Mouse (Mus musculus) lung, postnatal 10 days (tissue): ENCODE data around the gene 9930111J21Rik2.
"Not testable (repeated sequence)": the region's sequence is repeated elsewhere in the genome, so short reads cannot be mapped to it uniquely, and the experiment has no call there.

Source experiments
- DNase-seq: peaks from one replicate; pipeline ENCODE4 v3.0.0; 2021

Gene 9930111J21Rik2

DNA sequence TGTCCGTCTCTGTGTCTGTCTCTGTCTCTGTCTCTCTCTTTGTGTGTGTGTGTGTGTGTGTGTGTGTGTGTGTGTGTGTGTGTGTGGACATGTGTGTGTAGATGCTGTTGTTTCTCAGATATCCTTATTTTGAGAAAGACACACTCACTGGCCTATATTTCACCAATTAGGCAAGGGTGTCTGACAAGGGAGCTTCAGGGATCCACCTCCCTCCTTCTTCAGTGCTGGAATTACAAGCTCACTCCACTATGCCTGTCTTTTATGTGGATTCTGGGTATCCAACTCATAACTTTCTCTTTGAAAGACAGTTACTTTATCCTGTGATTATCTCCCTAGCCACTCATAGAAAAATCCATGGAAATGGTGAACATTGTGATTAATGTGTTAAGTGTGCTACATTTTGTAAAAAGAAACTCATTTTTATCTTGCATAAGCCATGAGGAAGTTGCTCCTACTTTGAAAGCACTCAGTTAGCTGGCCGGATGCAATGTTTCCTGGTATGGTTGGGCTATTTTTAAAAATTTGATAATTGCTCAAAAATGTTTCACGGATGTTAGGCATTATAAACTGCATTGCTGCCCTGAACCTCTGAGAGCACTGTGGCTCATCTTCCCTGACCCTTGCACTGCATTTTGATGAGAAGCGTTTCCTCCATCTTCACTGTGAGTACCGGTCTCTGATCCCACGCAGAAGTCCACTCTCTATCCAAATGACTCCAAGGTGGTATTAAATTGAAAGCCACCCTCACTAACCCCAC lies 25.1 kb upstream of the 9930111J21Rik2 start, which contains the start of gene Ifi47:
Gene Ifi47, plus strand, starts transcription at position 587 of the 757 bp plus-strand sequence.
- DNase-seq = peak; percentile 43

DNA sequence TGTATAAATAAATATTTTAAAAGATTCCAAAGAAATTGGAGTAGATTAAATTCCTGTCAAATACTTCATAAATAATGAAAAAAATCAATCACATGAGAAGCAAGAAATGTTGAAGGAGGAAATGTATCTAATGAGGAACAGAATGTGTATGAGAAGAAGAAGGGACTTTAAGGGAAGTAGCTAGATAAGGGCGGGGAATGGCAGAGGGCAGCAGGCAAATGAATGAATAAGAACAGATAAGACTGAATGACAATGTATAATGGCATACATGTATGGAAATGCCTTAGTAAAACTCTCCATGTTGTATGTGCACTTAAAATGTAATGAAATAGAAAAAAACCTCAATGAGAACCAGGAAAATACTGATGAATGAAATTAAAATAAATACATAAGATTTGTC lies 17.3 kb upstream of the 9930111J21Rik2 start:
- DNase-seq = no peak

DNA sequence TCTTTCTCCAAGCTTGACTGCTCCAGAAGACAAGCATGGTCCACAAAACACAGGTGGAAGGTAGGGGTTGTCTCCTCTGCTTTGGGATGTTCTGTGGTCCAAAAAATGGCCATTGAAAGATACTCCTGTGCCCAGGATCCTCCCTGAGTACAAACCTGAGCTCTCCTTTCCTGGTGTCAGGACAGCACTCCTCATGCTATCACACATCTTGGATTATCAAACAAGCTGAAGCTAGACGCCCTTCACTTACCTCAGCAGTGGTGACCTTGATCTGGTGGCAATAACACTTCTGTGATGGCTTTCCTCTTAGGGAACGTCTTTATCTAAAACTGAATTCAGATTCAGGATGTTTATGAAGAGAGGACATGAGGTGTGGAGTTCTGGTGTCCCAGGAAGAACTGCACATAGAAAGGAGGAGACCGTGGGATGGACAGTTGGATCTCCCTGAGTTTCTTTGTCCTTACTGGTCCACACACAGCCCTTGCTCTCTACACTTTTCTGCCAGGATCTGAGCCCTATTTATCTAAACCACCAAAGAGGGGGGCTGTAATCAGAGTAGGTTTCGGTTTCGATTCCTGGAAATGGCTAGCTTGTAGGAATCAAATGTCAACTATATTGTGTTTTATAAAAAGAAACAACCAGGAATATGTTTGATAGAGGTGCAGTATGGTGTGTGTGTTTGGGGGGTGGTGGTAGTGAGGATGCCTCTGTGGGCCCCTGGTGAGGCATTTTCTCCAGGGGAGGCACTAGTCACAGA lies 12.8 kb upstream of the 9930111J21Rik2 start, which contains the start of gene Tgtp2:
Gene Tgtp2, minus strand, starts transcription at position 494 of the 757 bp plus-strand sequence.
- not testable (repeated sequence) for DNase-seq

DNA sequence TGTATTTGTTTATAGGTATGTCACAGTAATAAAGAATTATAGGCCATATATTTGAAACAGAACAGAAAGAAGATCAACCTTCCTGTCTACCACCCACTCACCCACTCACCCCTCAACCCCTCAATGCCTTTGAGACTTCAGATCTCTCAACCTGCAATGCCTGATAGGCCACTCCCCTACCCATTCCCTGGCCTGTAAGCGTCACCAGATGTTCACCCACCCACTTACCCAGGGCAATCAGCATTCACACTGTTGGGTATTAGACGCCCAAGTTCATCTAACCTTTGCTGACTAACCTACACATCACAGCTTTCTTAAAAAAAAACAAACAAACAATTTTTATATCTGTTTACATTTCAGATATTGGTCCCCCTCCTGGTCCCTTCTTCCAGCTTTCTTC lies 10.8 kb upstream of the 9930111J21Rik2 start:
- DNase-seq = not testable (repeated sequence)

DNA sequence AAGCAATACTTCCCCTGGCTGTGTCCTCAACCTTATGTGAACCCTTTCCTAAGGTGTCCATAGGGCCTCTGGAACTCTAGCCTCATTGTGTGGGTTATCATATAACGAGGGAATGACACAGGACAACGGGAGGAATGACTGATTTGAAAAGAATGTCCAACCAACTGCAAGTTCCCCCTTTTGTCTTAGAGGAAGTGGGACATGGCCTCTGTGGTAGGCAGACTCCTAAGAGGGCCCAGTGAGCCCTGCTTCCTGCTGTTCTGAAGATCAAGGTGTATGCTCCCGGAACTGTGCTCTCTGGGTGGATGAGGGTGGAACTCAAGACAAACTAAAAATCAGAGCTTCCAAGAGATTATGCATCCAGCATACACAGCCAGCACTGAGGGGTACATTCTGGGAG lies 9.0 kb upstream of the 9930111J21Rik2 start:
- DNase-seq = not testable (repeated sequence)

DNA sequence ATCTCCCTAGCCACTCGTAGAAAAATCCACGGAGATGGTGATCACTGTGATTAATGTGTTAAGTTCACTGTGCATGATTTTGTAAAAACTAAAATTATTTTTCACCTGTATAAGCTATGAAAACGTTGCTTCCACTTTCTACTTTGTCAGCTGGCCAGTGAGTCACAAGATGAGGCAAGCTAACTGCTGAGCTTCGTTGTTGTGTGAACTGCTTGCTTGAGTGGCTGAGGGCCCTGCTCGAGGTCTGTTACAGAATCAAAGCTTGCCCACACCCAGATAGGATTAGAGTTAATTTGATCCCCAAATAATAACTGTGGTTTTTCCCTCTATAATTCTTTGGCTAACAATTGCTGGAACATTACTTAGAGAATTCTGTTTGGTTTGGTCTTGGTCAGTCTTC lies 852 bp upstream of the 9930111J21Rik2 start:
- DNase-seq = not testable (repeated sequence)

DNA sequence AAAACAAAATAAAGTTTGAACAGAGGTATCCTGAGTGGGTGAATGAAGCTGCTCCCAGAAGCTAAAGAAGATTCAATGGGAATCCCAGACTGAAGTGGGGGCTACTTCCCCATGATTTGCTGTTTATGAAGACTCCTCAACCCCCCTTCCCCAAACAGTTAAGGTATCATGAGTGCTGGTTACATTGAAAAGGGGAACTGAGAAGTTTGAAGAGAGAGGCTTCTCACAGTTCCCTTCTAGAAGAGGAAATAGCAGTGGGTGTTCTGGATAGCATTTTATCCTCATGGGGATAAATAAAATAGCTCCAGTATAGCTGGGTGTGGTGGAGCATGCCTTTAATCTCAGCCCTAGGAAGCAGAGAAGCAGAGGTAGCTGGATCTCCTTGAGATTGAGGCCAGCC lies 978 bp downstream of the 9930111J21Rik2 start:
- DNase-seq = not testable (repeated sequence)

DNA sequence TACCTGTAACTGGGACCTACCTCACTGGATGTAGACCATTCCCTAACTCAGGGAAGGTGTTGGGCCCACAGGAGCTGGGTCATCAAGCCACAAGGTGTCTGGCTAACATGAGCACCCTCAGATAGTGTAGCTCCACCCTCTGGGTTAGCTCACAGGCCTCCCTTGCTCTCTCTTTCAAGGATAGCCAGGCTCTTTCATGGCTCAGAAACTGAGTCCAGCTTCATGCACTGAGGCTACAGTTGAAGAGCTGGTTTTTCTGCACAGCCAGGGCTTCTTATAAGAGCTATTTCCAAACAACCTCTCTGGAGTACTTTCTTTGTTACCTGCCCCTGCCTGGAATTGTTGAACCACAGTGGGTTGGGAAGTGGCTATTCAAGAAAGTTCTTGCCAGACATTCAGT lies 39.0 kb downstream of the 9930111J21Rik2 start:
- DNase-seq = not testable (repeated sequence)

DNA sequence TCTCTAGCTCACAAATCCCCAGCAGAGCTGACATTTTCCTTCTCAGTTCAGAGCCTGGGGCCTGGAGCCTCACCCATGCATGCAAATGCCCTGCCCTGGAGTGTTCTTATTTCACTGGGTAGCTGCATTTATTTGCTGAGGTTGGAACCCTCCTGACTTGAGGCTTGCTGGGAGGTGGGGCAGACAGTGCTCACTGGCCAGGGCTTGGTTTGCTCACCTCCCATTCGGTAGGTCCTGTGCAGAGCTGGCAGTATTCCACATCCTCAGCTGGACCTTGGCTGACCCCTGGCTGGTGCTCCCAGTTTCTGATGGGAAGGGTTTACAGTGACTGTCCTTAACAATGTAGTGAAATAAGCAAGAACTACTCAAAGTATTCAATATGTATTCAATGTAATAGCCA lies 44.3 kb downstream of the 9930111J21Rik2 start:
- not testable (repeated sequence) for DNase-seq

DNA sequence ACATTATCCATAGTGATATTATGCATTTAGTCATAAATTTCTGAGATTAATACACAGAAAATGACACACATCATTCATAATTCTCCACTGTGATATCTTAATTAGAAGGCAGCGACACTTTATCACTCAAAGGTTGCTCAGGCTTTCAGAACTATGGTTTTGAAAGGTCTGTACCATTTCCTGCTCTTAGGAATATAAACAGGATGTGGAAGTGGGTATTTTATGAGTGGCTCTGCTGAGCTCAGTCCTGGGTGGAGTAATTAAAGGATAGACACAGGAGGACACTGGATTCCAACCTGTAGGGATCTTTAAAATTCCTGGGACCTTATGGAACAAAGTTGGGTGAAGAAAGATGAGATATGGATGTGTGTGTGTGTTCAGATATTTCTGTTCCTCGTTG lies 44.7 kb downstream of the 9930111J21Rik2 start:
- not testable (repeated sequence) for DNase-seq

DNA sequence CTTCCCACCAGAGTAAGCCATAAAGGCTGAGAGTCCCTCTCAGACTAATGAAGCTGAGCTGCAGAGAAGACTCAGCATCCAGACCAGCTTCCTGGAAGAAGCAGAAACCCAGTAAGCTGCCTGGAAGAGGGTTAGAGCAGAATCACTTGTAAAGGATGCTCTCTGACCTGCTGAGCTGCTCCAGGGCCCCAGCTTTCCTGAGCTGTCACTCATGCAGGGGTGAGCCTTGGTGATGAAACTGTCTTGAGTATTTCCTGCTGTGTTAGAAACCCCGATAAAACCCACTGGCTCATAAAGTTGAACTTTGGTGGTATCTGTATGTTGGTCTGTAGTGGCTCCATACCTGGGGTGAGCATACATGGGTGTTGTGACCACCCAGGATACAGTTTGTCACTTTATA lies 50.6 kb downstream of the 9930111J21Rik2 start:
- not testable (repeated sequence) for DNase-seq

DNA sequence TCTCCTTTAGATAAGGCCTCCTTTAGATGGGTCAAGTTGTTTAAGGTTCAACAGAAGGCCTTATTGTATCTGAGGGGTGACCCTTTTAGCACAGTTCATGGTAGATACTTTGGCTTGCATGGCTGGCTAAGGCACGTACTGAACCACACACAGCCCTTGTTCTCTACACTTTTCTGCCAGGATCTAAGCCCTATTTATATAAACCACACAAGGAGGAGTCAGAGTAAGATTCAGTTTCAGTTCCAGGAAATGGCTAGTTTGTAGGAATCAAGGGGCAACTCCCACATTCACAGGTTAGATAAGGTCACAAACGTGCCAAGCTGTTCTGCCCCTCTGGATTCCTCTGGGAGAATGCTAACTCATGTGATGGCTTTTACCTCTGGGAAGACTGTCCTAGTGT lies 57.0 kb downstream of the 9930111J21Rik2 start, which contains the start of gene Tgtp1:
Gene Tgtp1, minus strand, starts transcription at position 155 of the 400 bp plus-strand sequence.
- DNase-seq = not testable (repeated sequence)

DNA sequence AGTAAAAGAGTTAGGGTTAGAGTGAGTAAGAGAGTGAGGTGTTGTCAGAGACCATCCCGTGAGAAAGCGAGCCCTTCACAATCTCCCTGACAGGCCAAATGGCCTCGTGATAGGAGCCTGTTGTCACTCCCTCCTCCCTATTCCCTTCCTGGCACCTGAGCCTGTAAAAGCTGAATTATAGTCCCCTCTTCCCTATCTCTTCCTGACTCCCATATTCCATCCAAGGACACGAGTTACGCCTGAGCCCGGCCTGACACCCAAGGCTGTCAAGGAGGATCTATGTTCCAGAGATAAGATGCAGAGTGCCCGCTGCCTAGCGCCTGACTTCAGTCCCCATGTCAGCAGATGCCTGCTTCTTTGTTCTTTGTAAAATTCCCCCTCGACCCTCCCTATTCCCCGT lies 57.7 kb downstream of the 9930111J21Rik2 start:
- not testable (repeated sequence) for DNase-seq

DNA sequence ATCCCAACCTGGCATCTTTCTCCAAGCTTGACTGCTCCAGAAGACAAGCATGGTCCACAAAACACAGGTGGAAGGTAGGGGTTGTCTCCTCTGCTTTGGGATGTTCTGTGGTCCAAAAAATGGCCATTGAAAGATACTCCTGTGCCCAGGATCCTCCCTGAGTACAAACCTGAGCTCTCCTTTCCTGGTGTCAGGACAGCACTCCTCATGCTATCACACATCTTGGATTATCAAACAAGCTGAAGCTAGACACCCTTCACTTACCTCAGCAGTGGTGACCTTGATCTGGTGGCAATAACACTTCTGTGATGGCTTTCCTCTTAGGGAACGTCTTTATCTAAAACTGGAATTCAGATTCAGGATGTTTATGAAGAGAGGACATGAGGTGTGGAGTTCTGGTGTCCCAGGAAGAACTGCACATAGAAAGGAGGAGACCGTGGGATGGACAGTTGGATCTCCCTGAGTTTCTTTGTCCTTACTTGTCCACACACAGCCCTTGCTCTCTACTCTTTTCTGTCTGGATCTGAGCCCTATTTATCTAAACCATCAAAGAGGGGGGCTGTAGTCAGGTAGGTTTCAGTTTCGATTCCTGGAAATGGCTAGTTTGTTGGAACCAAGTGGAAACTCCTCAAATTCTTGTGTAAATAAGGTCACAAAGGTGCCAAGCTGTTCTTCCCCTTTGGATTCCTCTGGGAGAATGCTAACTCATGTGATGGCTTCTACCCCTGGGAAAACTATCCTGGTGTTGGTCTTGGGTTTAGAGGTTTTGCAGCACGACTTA lies 59.1 kb downstream of the 9930111J21Rik2 start, which contains the start of gene Gm12185:
Gene Gm12185, minus strand, starts transcription at position 487 of the 781 bp plus-strand sequence.
- DNase-seq = not testable (repeated sequence)

DNA sequence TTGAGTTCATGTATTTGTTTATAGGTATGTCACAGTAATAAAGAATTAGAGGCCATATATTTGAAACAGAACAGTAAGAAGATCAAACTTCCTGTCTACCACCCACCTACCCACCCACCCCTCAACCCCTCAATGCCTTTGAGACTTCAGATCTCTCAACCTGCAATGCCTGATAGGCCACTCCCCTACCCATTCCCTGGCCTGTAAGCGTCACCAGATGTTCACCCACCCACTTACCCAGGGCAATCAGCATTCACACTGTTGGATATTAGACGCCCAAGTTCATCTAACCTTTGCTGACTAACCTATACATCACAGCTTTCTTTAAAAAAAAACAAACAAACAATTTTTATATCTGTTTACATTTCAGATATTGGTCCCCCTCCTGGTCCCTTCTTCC lies 61.1 kb downstream of the 9930111J21Rik2 start:
- DNase-seq = not testable (repeated sequence)

DNA sequence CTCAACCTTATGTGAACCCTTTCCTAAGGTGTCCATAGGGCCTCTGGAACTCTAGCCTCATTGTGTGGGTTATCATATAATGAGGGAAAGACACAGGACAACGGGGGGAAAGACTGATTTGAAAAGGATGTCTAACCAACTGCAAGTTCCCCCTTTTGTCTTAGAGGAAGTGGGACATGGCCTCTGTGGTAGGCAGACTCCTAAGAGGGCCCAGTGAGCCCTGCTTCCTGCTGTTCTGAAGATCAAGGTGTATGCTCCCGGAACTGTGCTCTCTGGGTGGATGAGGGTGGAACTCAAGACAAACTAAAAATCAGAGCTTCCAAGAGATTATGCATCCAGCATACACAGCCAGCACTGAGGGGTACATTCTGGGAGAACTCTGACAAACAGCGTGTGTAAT lies 62.8 kb downstream of the 9930111J21Rik2 start:
- DNase-seq = not testable (repeated sequence)

DNA sequence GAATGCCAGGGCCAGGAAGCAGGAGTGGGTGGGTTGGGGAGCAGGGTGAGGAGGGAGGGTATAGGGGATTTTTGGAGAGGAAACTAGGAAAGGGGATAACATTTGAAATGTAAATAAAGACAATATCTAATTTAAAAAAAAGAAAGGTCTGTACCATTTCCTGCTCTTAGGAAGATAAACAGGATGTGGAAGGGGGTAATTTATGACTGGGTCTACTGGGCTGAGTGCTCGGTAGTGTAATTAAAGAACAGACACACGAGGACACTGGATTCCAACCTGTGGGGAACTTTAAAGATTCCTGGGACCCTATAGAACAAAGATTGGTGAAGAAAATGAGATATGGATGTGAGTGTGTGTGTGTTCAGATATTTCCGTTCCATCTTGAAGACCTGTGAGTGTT lies 68.2 kb downstream of the 9930111J21Rik2 start:
- DNase-seq = not testable (repeated sequence)

DNA sequence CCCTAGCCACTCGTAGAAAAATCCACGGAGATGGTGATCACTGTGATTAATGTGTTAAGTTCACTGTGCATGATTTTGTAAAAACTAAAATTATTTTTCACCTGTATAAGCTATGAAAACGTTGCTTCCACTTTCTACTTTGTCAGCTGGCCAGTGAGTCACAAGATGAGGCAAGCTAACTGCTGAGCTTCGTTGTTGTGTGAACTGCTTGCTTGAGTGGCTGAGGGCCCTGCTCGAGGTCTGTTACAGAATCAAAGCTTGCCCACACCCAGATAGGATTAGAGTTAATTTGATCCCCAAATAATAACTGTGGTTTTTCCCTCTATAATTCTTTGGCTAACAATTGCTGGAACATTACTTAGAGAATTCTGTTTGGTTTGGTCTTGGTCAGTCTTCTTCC lies 71.0 kb downstream of the 9930111J21Rik2 start:
- DNase-seq = not testable (repeated sequence)

DNA sequence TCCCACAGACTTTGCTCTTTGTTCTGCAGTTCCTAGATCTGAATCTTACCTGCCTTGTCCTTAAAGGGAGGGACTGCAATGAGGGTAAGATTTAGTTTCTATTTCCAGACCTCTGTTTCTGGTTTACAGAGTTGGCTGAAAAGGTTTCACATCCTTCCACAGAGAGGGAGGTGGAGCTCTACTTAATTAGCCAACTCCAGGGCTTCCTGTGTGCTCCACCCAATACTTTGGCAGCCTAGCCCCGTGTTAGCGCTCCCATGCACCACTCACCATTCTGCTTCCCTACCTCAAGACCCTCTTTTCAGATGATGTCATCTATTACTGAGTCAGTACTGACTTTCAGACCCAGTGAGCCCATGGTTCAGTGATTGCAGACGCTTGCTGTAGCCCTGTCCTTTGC lies 71.8 kb downstream of the 9930111J21Rik2 start, which contains the start of gene 9930111J21Rik1:
Gene 9930111J21Rik1, minus strand, starts transcription at position 148 of the 400 bp plus-strand sequence.
- not testable (repeated sequence) for DNase-seq

DNA sequence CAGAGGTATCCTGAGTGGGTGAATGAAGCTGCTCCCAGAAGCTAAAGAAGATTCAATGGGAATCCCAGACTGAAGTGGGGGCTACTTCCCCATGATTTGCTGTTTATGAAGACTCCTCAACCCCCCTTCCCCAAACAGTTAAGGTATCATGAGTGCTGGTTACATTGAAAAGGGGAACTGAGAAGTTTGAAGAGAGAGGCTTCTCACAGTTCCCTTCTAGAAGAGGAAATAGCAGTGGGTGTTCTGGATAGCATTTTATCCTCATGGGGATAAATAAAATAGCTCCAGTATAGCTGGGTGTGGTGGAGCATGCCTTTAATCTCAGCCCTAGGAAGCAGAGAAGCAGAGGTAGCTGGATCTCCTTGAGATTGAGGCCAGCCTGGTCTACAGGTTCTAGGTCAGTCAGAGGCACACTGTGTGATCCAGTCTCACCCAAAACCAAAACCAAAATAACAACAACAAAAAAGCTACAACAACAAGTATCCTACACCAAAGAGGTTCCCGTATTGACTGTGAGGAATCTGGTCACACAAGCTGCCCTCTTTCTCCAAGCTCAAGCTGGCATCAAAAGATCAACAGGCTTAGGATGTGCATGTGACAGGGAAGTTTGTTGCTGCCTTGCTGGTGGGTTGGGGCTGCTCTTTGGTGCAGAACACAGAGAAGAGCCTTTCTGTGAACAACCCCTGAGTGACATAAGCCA lies 72.7 kb downstream of the 9930111J21Rik2 start, which contains the start of gene Olfr56:
Gene Olfr56, plus strand, starts transcription at position 650 of the 700 bp plus-strand sequence.
- not testable (repeated sequence) for DNase-seq

DNA sequence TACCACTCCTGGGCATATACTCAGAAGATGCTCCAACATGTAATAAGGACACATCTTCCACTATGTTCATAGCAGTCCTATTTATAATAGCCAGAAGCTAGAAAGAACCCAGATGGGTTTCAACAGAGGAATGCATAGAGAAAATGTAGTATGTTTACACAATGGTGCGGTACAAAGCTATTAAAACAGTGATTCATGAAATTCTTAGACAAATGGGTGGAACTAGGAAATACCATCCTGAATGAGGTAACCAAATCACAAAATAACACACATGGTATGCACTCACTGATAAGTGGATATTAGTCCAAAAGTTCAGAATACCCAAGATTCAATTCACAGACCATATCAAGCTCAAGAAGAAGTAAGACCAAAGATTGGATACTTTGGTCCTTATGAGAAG lies 76.4 kb downstream of the 9930111J21Rik2 start:
- not testable (repeated sequence) for DNase-seq
